In the genomic region with DNA sequence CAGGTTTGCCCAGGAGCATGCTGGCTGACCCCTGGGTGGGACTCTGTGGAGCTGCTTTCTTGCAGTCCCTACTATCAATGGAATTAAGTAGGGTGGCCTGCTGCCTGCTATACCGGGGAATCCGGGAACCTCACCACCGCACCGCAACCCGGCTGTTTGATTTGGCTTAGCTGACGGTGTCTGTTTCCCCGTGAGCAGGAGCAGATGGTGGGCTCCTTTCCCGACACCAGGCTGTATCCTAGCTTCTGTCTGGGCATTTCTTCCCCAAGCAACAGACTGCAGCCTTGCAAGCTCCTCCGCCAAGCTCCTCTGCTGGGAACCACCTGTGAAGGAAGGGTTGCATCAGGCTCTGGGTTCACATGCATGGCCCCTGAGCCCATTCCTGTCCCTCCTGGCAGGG, we compare ENCODE assay signal across 11 mouse cellular contexts.
DNase-seq lines count a peak whose midpoint lies in the region; ATAC-seq and TF ChIP-seq lines count a peak whose summit lies in the region.
"Had no signal": no experiment of that assay in that cellular context is flagged by ENCODE, and none has a peak within 500 bp of the region (broad histone marks: within the 10 kb centered on the region; RNA-seq: fewer than 3 reads in every experiment).

No protein-coding gene starts in this region.

- ATAC-seq in hindbrain, embryonic 16.5 days = peak; percentile 65
- no peak for ATAC-seq in hindbrain, embryonic 14.5 days (ENCODE audit: low FRiP score)
- ATAC-seq in activated CD4-positive, CD25-positive, alpha-beta regulatory T cell, adult 4 months = no peak
- ATAC-seq: lung, postnatal 0 days had no signal

- WGBS in hindbrain, embryonic 16.5 days = 45% methylated on average over 9 of the region's 9 CpGs
- WGBS in hindbrain, embryonic 14.5 days = 38% methylated on average over 9 of the region's 9 CpGs
- 57% methylated on average over 9 of the region's 9 CpGs for WGBS in lung, adult 2 months

- H3K9me3 ChIP-seq in hindbrain, embryonic 16.5 days (ENCODE audit: control insufficient read depth, low read length) = no peaks in the 10 kb centered on the region
- H3K9me3 ChIP-seq in hindbrain, embryonic 14.5 days (ENCODE audit: control insufficient read depth, low read length) = no peaks in the 10 kb centered on the region
- H3K9me3 ChIP-seq: heart, embryonic 12.5 days; limb, embryonic 12.5 days had no signal

- H3K36me3 ChIP-seq in hindbrain, embryonic 16.5 days (ENCODE audit: control insufficient read depth, insufficient read depth, low read length) = no peaks in the 10 kb centered on the region
- no peaks in the 10 kb centered on the region for H3K36me3 ChIP-seq in hindbrain, embryonic 14.5 days (replicated peaks; ENCODE audit: control insufficient read depth, insufficient read depth)
- H3K36me3 ChIP-seq: heart, embryonic 12.5 days; limb, embryonic 12.5 days had no signal

- H3K9ac ChIP-seq in hindbrain, embryonic 16.5 days (ENCODE audit: low read depth, low read length) = no peak overlapping the region
- H3K9ac ChIP-seq in hindbrain, embryonic 14.5 days = no peak overlapping the region
- H3K9ac ChIP-seq: heart, embryonic 12.5 days; limb, embryonic 12.5 days had no signal

- H3K4me1 ChIP-seq in hindbrain, embryonic 16.5 days (ENCODE audit: control insufficient read depth, insufficient read depth, low read depth, low read length) = peaks cover 12% of the 10 kb centered on the region
- peaks cover 23% of the 10 kb centered on the region for H3K4me1 ChIP-seq in hindbrain, embryonic 14.5 days (replicated peaks; ENCODE audit: control insufficient read depth, insufficient read depth, low read length)
- H3K4me1 ChIP-seq in lung, adult 2 months (ENCODE audit: control insufficient read depth, insufficient read depth, low read length) = no peaks in the 10 kb centered on the region
- H3K4me1 ChIP-seq: heart, embryonic 12.5 days had no signal

- no peak overlapping the region; the same call in 1 of the 2 replicates for H3K27ac ChIP-seq in hindbrain, embryonic 16.5 days (ENCODE audit: low read depth, low read length)
- no peak overlapping the region for H3K27ac ChIP-seq in hindbrain, embryonic 14.5 days
- H3K27ac ChIP-seq: limb, embryonic 12.5 days had no signal

- no peak overlapping the region for H3K4me2 ChIP-seq in hindbrain, embryonic 16.5 days (ENCODE audit: low read length)
- no peak overlapping the region for H3K4me2 ChIP-seq in hindbrain, embryonic 14.5 days (replicated peaks)
- H3K4me2 ChIP-seq: heart, embryonic 12.5 days; limb, embryonic 12.5 days had no signal

- DNase-seq in hindbrain, embryonic 14.5 days (ENCODE audit: low spot score) = no peak
- peak; percentile 76 to 82 for DNase-seq in cerebellum, postnatal 36 days
- peak; percentile 47 to 52 for DNase-seq in layer of hippocampus, postnatal 25 days (ENCODE audit: extremely low spot score in 1 of 2, low spot score in 1 of 2)
- peak; percentile 23 to 32 for DNase-seq in right cerebral cortex, postnatal 36 days (ENCODE audit: low spot score in 2 of 2)
- no peak for DNase-seq in lung, adult 2 months
- DNase-seq in yolk sac, embryonic 10.5 days (ENCODE audit: low spot score) = no peak

- TF ChIP-seq CTCF in lung, adult 2 months (IDR thresholded peaks at IDR 0.05; ENCODE audit: insufficient read depth, low read length) = no peak

- no peak for TF ChIP-seq POLR2A in lung, adult 2 months (IDR thresholded peaks at IDR 0.05; ENCODE audit: borderline replicate concordance, extremely low read depth, low read depth, low read length)

- H3K4me3 ChIP-seq in hindbrain, embryonic 16.5 days (ENCODE audit: low read length) = no peak overlapping the region
- no peak overlapping the region for H3K4me3 ChIP-seq in hindbrain, embryonic 14.5 days (replicated peaks; ENCODE audit: low read length)
- no peak overlapping the region for H3K4me3 ChIP-seq in lung, adult 2 months (replicated peaks; ENCODE audit: extremely low read depth, low read depth, low read length)
- H3K4me3 ChIP-seq: heart, embryonic 12.5 days; limb, embryonic 12.5 days had no signal

- H3K27me3 ChIP-seq in hindbrain, embryonic 16.5 days (replicated peaks; ENCODE audit: control insufficient read depth, insufficient read depth, low read length) = no peaks in the 10 kb centered on the region
- H3K27me3 ChIP-seq in hindbrain, embryonic 14.5 days (ENCODE audit: control insufficient read depth, insufficient read depth, low read length) = no peaks in the 10 kb centered on the region

Comparison
In these comparisons a context has a peak if more than half of its experiments do, and no peak if none do; other contexts are left out.
1. DNase-seq: peak in cerebellum, postnatal 36 days (2 of 2), layer of hippocampus, postnatal 25 days (2 of 2) and right cerebral cortex, postnatal 36 days (2 of 2); none in hindbrain, embryonic 14.5 days (single experiment), lung, adult 2 months (single experiment) and yolk sac, embryonic 10.5 days (single experiment).